Mouse (Mus musculus): ENCODE data around the gene Parvb.

The Parvb gene

GRCm38 (mm10) chr15:84297454-84297853 is 65.6 kb downstream of the Parvb start:
- no peak for DNase-seq

DNA sequence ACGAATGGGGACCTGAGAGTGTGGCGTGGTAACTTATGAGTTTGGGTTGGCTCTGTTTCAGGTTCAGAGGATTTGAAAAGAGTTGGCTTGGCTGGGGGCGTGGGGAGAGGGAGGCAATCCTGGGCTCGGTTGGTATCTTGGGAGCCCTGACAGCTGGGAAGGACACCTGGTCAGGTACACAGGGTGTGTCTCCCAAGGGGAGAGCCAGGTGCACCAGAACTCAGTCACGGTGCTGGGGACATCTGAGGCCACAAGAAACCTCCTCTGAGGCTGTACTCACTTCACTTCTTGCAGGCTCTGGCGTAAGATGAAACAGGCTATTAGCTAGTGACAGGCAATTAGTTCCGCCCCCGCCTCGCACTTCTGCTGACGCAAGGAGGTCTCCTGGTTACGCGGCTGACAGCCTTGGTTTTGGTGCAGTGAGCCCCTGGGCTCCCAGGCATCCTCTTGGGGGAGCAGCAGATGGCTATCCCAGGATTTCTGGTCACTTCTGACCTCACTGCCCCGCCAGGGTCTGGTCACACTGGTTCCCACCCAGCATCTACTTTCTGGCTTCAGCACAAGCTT is 67.0 kb downstream of the Parvb start:
- peak; percentile 73 to 81 for DNase-seq

DNA sequence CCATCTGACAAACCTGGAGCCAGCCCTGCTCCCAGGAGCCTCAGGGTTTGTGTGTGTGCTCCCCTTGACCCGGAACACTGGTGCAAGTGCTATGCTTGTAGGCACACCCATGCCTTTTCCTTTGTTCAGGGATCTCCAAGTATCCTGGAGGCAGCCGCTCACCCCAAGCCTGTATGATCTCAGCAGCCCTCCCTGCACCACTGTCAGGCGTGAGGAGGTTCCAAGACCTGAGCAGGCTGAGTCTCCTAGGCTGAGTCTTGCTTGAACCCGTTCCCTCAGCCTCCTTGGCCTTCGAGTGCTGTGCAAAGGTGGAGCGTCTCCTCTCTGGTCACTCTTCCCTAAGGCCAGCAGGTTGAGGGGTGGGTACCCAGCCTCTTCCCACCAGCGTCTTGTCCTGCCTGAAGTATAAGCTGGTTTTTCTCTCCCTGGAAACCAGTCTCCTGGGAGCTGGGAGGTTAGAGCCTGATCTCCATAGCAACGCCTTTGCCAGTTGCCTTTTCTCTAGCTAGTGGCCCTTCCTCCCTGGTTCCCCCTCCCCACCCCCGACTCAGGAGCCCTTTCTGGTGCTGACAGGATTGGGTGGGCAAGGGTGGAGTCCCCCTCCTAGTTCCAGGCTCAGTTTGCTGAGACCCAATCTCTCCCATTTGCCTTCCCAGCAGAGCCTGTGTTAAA is 68.0 kb downstream of the Parvb start:
- no peak for DNase-seq

DNA sequence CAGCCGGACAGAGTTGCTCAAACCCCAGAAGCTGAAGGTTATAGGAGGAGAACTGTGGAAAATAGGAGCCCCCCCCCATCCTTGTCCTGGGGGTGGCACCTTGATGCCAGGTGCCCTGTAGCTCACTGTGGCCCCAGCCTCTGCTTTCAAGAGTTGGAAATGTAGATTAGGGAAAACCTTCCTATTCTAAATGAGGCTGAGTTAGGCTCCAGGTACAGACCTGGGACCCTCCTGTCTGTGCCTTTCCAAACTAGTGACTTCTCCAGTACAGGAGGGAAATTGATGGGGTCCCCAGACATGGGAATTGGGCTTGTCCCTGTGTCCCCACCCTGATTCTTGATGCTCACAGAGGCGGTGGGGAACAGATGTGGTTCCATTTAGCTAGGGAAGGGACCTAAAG is 68.7 kb downstream of the Parvb start:
- no peak for DNase-seq

DNA sequence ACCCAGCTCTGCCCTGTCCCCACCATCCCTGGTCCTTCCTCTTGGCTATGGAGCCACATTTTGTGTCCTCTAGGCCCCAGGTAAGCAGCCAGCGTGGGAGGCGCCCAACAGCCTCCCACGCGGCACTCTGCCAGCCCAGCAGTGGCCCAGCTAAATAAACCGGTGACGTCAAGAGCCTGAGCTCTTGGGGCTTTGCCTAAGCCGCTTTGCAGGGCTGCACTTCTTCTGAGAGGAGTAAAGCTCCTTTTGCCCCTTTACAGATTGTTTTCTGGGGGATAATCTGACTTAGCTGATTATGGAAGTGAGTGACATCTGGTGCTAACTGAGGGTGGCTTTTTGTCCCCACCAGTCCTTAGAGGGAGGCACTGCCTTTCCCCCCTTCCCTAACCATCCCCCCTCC is 69.2 kb downstream of the Parvb start:
- DNase-seq = peak; percentile 65 to 75

DNA sequence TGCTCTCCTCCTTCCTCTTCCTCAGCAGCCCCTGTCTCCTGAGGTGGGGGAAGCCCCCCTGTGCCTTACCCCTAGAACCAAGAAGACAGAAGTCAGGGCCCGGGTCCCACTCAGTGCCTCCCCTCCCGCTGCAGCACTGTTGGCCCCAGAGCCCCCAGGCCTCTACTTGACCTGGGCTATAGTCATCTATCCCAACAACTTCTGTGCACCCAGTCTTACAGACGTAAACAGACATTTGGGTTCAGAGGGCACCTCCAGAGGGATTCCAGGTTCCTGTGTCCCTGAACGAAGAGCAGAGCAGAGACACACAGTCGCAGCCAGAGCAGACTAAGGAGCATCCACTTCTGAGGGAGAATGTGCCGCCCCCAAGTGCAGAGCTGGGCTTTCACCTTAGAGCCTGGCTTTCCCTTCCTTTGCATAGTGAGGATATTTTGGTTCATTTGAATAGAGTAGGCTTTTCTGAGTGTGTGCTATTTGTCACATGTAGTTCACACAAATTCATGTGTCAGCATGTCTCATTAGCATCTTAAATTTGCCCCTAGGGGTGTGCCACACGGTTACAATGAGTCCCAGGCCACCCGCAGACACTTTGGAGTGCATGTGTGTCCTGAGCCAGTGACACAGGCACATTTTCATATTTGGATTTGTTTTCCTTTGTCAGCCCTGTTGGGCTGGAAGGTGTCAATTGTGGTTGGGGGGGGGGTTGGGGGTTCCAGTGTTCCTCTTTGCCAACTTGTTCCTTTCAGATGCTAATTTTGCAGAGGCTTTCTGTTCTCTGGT is 70.0 kb downstream of the Parvb start:
- no peak for DNase-seq

- no peak for DNase-seq
Measured at GRCm38 (mm10) chr15:84303264-84303663, 71.4 kb downstream of the Parvb start.

DNA sequence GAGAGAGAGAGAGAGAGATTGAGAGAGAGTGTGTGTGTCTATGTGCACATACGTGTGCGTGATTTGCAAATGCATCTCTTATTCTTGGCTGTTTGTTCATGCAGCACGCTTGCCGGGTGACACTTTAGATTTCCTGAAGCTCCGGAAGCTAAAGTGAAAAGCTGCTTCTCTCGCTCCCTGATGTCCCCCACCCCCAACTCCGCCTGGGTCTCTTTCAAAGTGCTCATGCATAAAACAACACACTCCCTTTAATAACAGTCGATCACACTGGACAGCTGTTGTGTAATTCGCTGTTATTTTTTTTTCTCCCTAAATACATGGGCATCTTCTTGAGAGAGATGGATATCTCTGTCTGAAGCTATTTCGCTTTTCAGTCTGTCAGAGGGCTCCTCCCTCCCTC is 73.5 kb downstream of the Parvb start:
- DNase-seq = peak in 1 of 2 experiments; percentile 47

DNA sequence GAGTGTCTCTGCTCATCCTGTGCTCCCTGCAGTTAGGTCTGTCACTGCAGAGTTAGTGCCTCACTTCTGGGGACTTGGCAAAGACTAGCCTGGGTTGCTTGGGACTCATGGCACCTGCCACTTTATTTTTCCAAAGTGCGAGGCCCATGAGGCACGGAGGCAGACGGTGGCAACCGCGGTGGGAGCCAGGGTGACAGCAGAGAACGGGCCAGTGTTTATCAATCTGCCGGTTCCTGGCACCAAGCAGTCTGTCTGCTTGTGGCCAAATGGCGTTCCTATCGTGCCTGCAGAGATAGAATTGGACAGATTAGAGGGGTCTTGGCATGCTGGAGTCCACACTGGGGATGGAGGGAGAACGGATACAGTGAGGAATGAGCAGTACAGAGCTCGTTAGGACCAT is 78.4 kb downstream of the Parvb start:
- DNase-seq = no peak

DNA sequence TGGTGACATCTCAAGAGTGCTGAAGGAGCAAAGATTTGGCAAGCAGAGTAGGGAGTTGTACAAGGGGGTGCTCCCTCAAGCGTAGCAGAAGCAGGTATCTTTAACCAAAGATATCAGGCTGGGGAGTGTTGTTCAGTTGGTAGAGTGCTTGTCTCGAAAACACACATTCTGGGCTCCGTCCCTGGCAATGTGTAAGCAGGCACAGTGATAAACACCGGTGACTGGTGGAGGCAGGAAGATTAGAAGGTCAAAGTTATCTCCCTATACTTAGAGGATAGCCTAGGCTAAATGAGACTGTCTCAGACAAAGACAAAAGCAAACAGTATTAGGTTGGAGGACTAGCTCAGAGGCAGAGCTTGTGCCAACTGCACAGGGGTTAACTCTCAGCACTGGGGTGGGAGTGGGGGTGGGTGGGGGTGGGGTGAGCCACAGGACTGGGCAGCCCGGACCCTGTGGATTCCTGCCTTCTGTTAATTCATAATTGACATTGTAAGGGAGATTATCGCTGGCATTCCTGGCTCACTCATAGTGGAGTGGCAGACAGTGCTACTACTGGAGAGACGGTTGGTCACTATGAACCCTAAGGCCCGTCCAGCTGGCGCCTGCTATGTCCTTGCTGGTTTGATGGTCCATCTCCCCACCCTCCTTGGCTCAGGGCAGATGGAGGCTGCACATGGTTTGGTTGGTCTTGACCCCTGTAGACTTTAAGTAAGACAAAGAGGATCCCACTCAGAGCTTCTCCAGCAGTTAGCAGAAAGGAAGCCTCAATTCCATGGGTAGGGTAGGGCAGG is 79.6 kb downstream of the Parvb start:
- DNase-seq = no peak

- peak in 1 of 2 experiments; percentile 47 for DNase-seq
Measured at GRCm38 (mm10) chr15:84312878-84313565, 81.2 kb downstream of the Parvb start.

- DNase-seq = peak in 1 of 2 experiments; percentile 50
Measured at GRCm38 (mm10) chr15:84313566-84313878, 81.7 kb downstream of the Parvb start.

DNA sequence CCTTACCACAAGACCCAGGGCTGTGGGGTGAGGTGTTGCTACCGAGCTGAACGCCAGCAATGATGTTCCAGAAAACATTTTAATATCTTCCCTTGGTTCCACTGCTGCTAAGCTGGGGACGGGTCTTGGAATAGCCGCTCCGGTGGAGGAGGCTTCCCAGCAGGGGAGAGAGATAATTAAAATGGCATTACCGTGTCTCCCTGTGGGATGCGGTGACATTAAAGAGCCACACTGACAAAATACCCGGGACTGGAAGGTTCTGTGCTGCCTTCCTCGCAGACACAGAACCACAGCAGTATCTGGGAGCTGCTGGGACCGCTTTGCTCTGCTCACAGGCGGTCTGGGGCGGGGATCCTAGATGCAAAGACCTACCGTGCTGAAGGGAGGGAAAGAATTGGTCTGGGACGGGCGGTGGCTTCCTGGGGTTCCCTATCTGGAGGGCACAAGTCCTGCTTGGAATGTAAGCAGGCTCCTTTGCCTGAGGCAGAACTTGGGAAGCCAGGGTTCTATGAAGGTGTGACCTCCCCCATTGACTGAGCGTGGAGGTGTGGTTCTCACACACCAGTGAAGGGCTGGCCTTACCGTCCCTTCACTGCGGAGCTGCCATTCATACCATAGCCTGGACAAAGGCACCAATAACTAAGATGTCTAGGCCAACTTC is 82.7 kb downstream of the Parvb start:
- DNase-seq = peak in 1 of 2 experiments; percentile 25

GRCm38 (mm10) chr15:84315276-84316046 is 83.6 kb downstream of the Parvb start:
- peak; percentile 62 to 75 for DNase-seq

GRCm38 (mm10) chr15:84319393-84319792 is 87.5 kb downstream of the Parvb start:
- DNase-seq = no peak

DNA sequence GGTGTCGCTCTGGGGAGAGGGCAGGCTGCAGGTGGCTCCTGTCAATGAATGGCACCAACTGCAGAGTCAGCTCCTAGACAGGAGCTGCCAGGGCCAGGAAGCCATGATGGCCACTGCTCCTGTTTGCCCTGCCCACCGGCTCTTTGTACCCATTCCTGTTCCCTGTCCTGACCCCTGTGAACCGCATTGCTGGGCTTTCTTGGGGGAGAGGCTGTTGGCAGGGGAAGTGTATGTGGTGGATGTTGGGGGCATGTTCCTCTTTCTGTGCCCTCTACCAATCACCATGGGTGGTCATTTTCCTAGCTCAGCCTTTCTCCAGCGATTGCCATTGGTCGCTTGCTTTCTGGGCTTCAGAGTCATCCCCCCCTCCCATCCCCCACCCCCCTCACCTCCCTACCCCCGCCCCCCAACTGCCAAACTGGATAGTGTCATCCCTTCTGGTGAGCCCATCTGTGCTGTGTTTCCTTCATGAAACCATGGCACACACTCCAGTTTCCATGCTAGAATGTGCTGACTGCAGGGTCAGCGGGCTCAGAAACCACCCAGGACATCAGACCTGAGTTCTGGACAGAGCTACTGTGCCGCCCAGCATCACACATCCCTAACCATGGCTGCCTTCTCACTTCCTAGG is 89.8 kb downstream of the Parvb start:
- DNase-seq = no peak

DNA sequence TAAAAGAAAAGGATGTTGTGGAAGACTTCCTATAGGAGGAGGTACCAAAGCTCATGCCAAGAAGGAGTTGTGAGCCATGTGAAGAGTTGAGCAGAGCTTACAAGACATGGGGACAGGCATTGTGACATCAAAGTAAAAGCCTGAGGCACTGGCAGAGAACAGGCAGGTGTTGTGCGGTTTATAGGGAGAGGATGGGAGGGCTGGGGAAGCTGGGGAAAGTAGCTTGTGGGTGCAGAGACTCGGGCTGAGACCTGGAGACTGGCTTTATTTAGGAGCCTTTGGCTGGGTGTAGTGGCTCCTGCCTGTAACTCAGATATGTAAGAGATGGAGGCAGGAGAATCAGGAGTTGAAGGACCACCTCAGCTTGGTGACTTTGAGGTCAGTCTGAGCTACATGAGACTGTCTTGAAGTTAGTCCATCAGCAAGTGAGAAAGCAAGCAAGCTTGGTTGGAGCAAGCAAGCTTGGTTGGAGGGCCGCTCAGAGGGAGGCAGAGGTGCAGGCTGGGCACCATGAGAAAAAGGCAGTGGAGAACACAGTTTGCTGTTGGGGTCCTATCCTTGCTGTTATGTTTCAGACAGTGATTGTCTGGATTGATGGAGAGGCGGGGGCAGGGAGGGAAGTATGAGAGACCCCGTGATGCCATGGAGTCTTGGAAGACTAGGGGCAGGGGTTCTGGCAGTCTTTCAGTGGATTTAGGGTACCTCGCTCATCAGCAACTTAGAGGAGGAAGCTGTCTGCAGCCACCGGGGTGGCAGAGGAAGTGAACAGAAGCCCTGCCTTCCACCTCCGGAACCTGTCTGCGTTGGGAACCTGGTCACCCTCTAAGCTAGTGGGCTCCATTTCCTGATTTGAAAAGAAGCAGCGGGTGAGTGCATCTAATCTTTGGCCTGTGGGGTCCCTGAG is 92.4 kb downstream of the Parvb start, which contains the start of gene Parvg:
Gene Parvg, plus strand, starts transcription at position 61 of the 904 bp plus-strand sequence.
- DNase-seq = no peak

GRCm38 (mm10) chr15:84324870-84325553 is 93.2 kb downstream of the Parvb start:
- peak in 1 of 2 experiments; percentile 30 for DNase-seq

- no peak for DNase-seq
Measured at GRCm38 (mm10) chr15:84325736-84326135, 93.9 kb downstream of the Parvb start.

All from kidney, postnatal 4 days (tissue).